Mouse (Mus musculus) lung, postnatal 0 days (tissue): ENCODE measurements around the gene Adgrg3.

Experiments
- CTCF ChIP-seq: IDR thresholded peaks from 2 replicates; pipeline ENCODE4 v1.5.1; 2016; ENCODE audit warnings: antibody characterized with exemption, mild to moderate bottlenecking
- EP300 ChIP-seq: IDR thresholded peaks from 2 replicates; pipeline ENCODE4 v1.6.1; 2016; ENCODE audit warnings: antibody characterized with exemption, mild to moderate bottlenecking, control low read depth

DNA sequence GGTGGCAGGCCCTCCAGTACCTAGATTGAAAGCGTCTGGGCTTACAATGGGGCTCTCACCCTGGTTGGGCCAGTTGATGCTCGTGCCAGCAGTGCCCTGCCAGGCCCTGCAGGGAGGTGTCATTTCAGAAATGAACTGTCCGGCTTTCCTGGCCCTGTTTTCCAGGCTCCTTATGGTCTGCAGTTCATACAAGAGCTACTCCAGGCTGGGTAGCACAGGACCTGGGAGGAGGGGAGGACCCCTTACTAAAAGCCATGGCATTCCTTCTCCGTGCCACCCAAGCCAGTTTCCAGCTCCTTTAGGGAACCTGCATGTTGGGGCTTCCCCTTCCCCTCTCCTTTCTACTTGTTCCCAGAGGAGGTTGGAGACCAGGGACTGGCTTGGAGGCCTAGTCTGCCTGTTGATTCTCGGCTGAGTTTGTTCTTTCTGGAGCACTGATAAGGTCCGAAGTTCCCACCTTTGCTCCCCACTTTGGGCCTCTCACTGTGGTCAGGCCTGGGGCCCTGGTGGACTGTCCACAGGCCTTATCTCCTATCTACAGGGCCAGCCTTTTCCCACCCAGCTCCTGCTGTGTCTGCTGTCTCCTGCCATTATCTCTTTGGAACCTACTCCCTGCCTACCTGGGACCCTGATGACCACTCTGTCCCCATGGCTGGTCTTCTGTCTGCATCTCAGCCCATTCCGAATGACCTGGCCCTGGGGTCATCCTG, 68.1 kb downstream of the Adgrg3 start:
- TF ChIP-seq CTCF: no peak
- no peak for TF ChIP-seq EP300
